Mouse (Mus musculus): ENCODE measurements around the gene Epb41l2.

Gene Epb41l2

GRCm38 (mm10) chr10:25359208-25359958 lies at the start of gene Epb41l2:
Gene Epb41l2 (plus strand): TSS chr10:25359798.
- peak; percentile 37 for DNase-seq (ENCODE audit: low read depth, low spot score)

GRCm38 (mm10) chr10:25309996-25310395 lies 49.6 kb upstream of the Epb41l2 start:
- DNase-seq (ENCODE audit: low read depth, low spot score), result no peak

DNA sequence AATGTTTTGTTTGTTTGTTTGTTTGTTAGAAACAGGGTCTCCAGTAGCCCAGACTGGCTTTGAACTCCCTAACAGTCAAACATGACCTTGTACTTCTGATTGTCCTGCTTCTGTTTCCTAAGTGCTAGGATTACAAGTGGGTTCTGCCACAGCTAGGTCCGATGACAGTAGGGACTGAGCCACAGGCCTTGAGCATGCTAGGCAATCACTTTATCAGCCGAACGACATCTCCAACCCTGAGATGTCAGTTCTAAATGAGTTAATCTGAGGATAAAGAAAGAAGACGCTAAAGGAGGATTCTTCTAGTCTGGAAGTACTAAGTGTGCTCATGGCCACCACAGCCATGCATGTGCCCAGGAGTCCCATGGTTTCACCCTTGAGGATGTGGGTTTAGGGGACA lies 48.9 kb upstream of the Epb41l2 start:
- DNase-seq (ENCODE audit: low read depth, low spot score), result no peak

DNA sequence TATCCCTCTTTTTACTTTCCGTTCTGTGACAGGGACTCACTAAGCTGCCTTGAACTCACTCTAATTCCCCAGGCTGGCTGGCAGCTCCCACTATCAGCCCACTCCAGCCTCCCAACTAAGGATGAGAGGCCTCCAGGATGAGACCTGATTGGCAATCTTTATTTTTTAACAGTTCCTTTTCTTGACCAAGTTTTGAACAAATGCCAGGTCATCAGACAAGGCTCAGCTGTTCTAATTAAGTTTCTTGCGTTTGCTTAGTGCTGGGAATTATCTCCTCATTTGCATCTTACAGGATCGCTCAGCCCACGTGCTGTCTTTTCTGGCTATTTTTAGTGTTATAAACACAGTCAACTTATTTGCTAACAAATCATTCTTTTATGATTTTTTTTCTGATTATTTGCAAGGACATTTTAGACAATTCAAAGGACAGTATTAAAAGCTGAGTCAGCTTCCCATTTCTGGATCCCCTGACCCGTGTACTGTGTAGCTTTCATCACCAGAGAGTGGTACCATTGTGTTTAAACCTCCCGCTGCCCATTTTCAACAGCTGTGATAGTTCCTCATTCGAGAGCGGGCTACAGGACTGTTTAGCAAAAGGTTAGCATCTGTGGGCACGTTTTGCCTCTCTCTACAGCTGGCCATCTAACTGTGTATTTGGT lies 47.9 kb upstream of the Epb41l2 start:
- no peak for DNase-seq (ENCODE audit: low read depth, low spot score)

DNA sequence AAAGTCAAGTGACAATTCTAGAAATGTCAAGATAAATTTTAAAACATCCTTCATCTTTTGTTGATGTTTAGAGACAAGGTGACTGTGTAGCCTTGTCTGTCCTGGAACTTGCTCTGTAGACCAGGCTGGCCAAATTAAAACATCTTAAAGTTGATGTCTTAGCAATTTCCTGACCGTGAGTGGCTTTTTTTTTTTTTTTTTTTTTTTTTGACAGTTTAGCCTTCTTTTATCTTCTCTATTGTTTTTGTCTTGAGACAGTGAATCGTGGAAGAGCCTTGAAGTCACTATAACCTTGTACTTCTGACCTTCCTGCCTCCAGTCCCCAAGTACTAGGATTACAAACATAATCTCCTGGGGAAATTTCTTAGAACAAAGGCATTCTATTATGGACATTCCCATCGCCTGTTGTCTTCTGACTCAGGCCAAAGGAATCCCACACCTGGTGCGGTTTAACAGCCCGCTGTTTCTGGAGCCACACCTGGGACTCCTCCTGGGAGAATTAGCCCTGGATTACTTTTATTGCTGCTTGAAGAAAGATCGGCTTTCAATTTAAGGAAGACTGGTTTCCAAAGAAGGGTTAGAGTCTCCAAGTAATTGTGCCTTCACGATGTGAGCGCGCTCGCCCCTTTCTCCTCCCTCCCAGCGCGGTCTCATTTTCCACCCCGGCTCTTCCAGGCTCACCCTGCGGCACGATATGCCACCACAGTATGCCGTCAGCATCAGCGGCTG lies 45.6 kb upstream of the Epb41l2 start:
- DNase-seq (ENCODE audit: low read depth, low spot score), result no peak

DNA sequence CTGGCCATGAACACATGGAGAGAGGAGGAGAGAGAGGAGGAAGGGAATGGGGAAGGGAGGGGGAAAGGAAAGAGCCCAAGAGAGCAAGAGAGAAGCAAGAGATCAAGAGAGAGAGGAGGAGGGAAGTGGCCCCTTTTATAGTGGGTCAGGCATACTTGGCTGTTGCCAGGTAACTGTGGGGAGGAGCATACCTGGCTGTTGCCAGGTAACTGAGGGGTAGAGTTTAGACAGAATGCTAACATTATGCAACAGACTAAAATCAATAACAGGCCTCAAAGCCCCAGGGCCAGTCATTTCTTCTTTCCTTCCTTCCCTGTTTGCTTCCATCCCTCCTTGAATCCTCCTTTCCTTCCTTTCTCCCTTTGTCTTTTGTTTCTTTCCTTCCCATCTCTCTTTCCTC lies 41.9 kb upstream of the Epb41l2 start:
- DNase-seq (ENCODE audit: low read depth, low spot score), result no peak

GRCm38 (mm10) chr10:25318405-25318804 lies 41.2 kb upstream of the Epb41l2 start:
- no peak for DNase-seq (ENCODE audit: low read depth, low spot score)

DNA sequence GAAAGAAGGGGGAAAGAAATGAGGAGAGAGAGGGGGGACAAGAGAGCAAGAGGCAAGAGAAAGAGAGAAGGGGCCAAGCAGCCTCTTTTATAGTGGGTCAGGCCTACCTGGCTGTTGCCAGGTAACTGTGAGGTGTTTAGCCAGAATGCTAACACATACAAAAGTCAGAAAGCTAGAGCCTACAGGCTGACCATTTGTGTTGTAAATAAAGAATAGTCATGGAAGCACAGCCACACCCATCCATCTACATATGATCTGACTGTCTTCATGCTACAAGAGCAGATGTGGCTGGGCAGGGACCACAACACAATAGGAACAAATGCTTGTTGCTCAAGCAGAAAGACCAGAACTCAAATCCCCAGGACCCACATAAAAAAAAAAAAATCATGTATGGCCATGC lies 40.1 kb upstream of the Epb41l2 start:
- no peak for DNase-seq (ENCODE audit: low read depth, low spot score)

GRCm38 (mm10) chr10:25321198-25321597 lies 38.4 kb upstream of the Epb41l2 start:
- DNase-seq (ENCODE audit: low read depth, low spot score), result no peak

DNA sequence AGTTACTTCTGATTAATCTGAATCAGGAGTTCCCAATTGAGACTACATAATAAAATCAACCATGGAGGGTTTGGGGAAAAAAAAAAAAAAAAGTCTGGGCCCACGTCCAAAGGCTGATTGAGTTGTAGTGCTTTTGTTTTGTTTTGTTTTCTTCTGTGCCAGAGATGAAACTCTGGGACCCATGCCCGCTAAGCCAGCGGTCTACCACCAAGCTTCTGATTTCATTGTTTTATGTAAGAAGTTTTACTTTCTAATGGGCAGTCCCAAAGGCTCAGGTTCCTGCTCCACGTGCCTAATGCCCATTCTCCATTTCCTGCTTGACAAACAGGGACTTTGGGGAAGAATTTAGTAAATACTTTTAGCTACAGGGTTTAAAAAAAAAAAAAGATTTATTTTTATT lies 33.9 kb upstream of the Epb41l2 start:
- DNase-seq (ENCODE audit: low read depth, low spot score), result no peak

GRCm38 (mm10) chr10:25327511-25327910 lies 32.1 kb upstream of the Epb41l2 start:
- DNase-seq (ENCODE audit: low read depth, low spot score), result no peak

GRCm38 (mm10) chr10:25330094-25330493 lies 29.5 kb upstream of the Epb41l2 start:
- DNase-seq (ENCODE audit: low read depth, low spot score), result no peak

DNA sequence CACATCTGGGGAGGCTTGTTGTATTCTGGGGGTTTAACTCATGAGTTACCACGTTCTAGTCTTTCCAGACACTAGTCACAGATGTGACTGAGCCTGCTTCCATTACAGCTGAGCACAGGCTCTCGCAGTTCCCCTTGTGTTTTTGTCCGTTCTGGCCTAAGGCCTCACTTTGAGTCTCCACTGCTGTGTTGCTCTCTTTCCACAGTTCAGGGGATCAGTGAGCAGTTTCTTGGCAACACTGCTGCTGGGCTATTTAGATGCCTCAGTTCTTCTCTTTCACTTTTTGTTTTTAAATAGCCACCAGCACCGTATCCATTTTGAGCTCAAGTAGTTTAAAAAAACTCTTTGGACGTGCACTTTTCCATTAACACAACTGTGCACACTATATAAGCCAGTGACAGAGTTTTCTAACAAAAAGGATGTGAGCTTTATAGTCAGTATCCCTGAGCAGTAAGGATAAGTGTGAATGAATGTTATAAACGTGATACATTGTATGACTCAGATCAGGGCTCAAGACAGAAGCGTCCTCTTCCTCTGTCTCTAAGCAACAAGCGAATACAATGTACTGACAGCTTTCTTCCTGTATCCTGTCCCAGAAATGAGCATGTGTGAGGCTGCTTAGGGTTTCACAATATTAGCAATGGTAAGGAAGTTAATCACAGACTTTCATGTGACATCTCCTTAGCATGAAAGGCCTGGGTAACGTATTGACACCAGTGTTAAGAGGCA lies 28.1 kb upstream of the Epb41l2 start:
- no peak for DNase-seq (ENCODE audit: low read depth, low spot score)

DNA sequence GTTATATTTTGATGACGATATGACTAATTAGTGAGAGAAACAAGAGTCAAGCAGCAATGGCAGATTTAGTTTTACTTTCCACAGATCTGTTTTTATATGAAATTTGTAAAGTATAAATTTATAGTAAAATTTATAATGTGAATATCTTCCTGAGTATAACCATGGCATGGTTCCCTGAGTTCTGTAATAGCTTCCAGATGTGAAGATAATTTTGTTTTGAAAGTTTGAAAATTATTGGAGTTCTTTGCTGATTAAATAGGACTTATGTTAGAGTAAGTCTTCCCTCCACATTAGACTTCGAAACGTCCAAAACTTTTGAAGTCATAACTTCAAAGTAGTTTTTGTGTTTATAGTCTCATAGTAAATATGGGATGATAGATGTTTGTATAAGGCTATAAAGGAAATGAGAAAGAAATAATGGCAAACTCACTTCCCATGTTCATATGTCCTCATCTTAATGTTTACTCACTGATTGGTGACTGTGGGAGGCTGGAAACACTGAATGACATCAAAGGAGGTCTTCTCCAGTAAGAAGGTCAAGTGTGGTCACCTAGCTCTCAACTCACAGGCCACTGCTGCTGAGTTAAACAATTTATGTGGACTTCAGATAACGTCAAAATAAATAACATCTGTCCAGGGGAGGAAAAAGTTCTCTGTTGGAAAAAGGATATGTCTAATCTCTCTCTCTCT lies 26.1 kb upstream of the Epb41l2 start:
- no peak for DNase-seq (ENCODE audit: low read depth, low spot score)

DNA sequence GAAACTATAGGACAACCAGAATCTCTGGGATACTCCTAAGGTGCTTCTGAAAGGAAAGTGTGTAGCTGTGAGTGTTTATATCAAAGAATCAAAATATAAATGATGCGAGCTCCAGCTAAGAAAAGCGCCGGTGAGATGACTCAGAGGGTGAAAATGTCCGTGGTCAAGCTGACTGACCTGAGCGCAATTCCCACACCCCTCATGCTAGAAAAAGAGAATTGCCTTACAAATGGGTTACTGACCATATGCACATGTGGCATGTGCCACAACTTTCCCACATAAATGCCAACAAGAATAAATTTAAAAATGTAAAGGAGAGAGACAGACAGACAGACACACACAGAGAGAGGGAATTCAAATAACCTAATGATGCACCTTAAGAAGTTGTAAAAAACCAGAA lies 18.9 kb upstream of the Epb41l2 start:
- DNase-seq (ENCODE audit: low read depth, low spot score), result no peak

DNA sequence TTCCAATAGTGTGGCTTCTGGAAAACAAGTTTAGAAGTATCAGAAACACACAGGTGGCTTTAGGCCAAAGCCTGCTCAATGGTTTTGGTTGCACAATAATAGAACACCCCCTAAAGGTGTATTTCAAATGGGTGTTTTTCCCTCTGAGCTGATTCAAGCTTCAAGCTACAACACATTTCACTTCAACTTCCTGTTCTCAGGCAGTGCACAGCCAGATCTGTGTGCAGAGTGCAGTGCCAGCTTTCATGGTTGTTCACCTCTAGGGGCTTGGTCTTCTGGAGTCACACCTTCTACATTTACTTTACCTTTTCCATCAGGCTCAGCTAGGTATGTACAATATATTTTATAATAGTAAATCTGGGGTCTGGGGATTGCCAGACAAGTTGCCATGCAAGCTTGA lies 16.8 kb upstream of the Epb41l2 start:
- no peak for DNase-seq (ENCODE audit: low read depth, low spot score)

- DNase-seq (ENCODE audit: low read depth, low spot score), result no peak
Measured at GRCm38 (mm10) chr10:25353941-25354340, 5.7 kb upstream of the Epb41l2 start.

GRCm38 (mm10) chr10:25354390-25354789 lies 5.2 kb upstream of the Epb41l2 start:
- no peak for DNase-seq (ENCODE audit: low read depth, low spot score)

- no peak for DNase-seq (ENCODE audit: low read depth, low spot score)
Measured at GRCm38 (mm10) chr10:25359959-25360811, 587 bp downstream of the Epb41l2 start.

DNA sequence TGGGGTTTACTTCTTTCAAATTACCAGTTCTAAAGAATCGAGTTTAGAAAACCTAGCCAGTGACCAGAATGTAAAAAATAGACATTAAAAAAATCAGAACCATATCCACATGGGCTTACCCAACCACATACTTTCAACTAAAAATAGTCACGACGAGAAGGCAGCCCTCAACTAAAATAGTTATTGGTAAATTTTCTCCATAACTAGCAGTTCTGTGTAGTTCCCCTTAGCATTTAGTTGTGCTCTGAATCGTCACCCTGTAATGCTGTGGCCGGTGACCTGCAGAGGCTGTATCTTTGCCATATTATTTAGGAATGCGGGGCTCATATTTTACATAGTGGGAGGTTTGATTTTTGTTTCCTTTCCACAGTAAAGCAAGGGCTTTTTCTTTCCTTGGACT lies 2.6 kb downstream of the Epb41l2 start:
- DNase-seq (ENCODE audit: low read depth, low spot score), result no peak
